Mouse (Mus musculus) embryonic fibroblast, embryonic 13.5 days (primary cell): ENCODE data around the gene Banp.

Source experiments
- CTCF ChIP-seq: IDR thresholded peaks from 2 replicates; pipeline ENCODE4 v1.5.1; 2011; ENCODE audit warnings: mild to moderate bottlenecking, control low read depth, low read length, moderate library complexity, borderline replicate concordance; ENCODE audit not compliant: insufficient read depth
- POLR2A ChIP-seq: IDR thresholded peaks from 2 replicates; pipeline ENCODE4 v1.6.1; 2011; ENCODE audit warnings: low read depth, mild to moderate bottlenecking, control low read depth, low read length, moderate library complexity

GRCm38 (mm10) chr8:121981520-121981895 is 32.0 kb downstream of the Banp start:
- TF ChIP-seq CTCF (no peak), POLR2A (no peak)
